In genomic region chr4:116174466-116175116, GRCm38 (mm10) we compare ENCODE assay signal across 9 mouse cellular contexts. TPM values are rescaled to one million over a fixed set of nuclear protein-coding genes. Genes with fewer than 3 reads are reported as not detected.
DNase-seq lines count a peak whose midpoint lies in the region; ATAC-seq lines count a peak whose summit lies in the region.
"Had no signal": no experiment of that assay in that cellular context is flagged by ENCODE, and none has a peak within 500 bp of the region (broad histone marks: within the 10 kb centered on the region; RNA-seq: fewer than 3 reads in every experiment).

No protein-coding gene starts in this region.

- no peaks in the 10 kb centered on the region for H3K36me3 ChIP-seq in midbrain, embryonic 11.5 days (ENCODE audit: control insufficient read depth, insufficient read depth, low read length)
- no peaks in the 10 kb centered on the region for H3K36me3 ChIP-seq in midbrain, embryonic 16.5 days (ENCODE audit: control insufficient read depth, insufficient read depth, low read length)
- H3K36me3 ChIP-seq: hindbrain, embryonic 15.5 days had no signal

- no peak overlapping the region for H3K9ac ChIP-seq in midbrain, embryonic 11.5 days (ENCODE audit: low read length)
- no peak overlapping the region for H3K9ac ChIP-seq in midbrain, embryonic 16.5 days (ENCODE audit: low read depth, low read length)
- H3K9ac ChIP-seq: hindbrain, embryonic 15.5 days had no signal

- H3K4me2 ChIP-seq in midbrain, embryonic 11.5 days = no peak overlapping the region
- no peak overlapping the region for H3K4me2 ChIP-seq in midbrain, embryonic 16.5 days (ENCODE audit: low read length)
- H3K4me2 ChIP-seq: hindbrain, embryonic 15.5 days had no signal

- peak; percentile 25; the same call in 1 of the 2 replicates for ATAC-seq in midbrain, embryonic 11.5 days (ENCODE audit: low FRiP score)
- no peak for ATAC-seq in midbrain, embryonic 16.5 days

- no peak overlapping the region for H3K4me3 ChIP-seq in midbrain, embryonic 11.5 days (ENCODE audit: low read depth, low read length)
- H3K4me3 ChIP-seq in midbrain, embryonic 16.5 days (ENCODE audit: low read depth, low read length) = no peak overlapping the region
- H3K4me3 ChIP-seq: hindbrain, embryonic 15.5 days had no signal

- WGBS in midbrain, embryonic 11.5 days = 50% methylated on average over 6 of the region's 6 CpGs
- 46% methylated on average over 6 of the region's 6 CpGs for WGBS in midbrain, embryonic 16.5 days

- no peaks in the 10 kb centered on the region for H3K9me3 ChIP-seq in midbrain, embryonic 11.5 days (ENCODE audit: control insufficient read depth, low read length)
- H3K9me3 ChIP-seq in midbrain, embryonic 16.5 days (replicated peaks; ENCODE audit: control insufficient read depth, low read length, poor library complexity, severe bottlenecking) = no peaks in the 10 kb centered on the region
- H3K9me3 ChIP-seq: hindbrain, embryonic 15.5 days had no signal

- no peak overlapping the region for H3K27ac ChIP-seq in midbrain, embryonic 11.5 days (ENCODE audit: low read depth, low read length)
- H3K27ac ChIP-seq in midbrain, embryonic 16.5 days (ENCODE audit: low read length) = no peak overlapping the region
- H3K27ac ChIP-seq: hindbrain, embryonic 15.5 days had no signal

- H3K4me1 ChIP-seq in midbrain, embryonic 11.5 days (ENCODE audit: control insufficient read depth, insufficient read depth, low read length) = peaks cover 10% of the 10 kb centered on the region
- peaks cover 11% of the 10 kb centered on the region for H3K4me1 ChIP-seq in midbrain, embryonic 16.5 days (ENCODE audit: control insufficient read depth, insufficient read depth, low read length)

- peak; percentile 58 for DNase-seq in adrenal gland, adult 2 months
- DNase-seq in adrenal gland, adult 18-20 months (ENCODE audit: low spot score in 2 of 2) = no peak
- no peak for DNase-seq in midbrain, embryonic 11.5 days (ENCODE audit: low spot score, missing footprints)
- peak; percentile 72 for DNase-seq in kidney, adult 9 months
- peak; percentile 51 for DNase-seq in retina, postnatal 7 days (ENCODE audit: low read depth, low spot score)
- no peak for DNase-seq in ovary, postnatal 36 days (ENCODE audit: low spot score)
- no peak for DNase-seq in right cerebral cortex, postnatal 4 days

- no peaks in the 10 kb centered on the region for H3K27me3 ChIP-seq in midbrain, embryonic 11.5 days (ENCODE audit: control insufficient read depth, insufficient read depth, low read length)
- no peaks in the 10 kb centered on the region for H3K27me3 ChIP-seq in midbrain, embryonic 16.5 days (ENCODE audit: control insufficient read depth, insufficient read depth, low read depth, low read length)
- H3K27me3 ChIP-seq: hindbrain, embryonic 15.5 days had no signal

RNA-seq across cellular contexts. Expression of gene Gm49337, which starts 1.4 kb away (rescaled TPM):
- under 1 TPM in 1 of 2 experiments, not detected in 1; 0.52 TPM for total RNA-seq in adrenal gland, adult 2 months (2021)
- not detected in 2 replicates for polyA plus RNA-seq in adrenal gland, adult 2 months (2012; rRNA removed)
- total RNA-seq in adrenal gland, adult 18-20 months (2021) = not detected
- polyA plus RNA-seq in midbrain, embryonic 11.5 days (2014; fragmentation: Nextera tagmentation; extraction: Ambion mirVana) = not detected in 2 replicates
- polyA plus RNA-seq in midbrain, embryonic 16.5 days (2015; fragmentation: Nextera tagmentation; extraction: Ambion mirVana) = not detected in 2 replicates
- polyA plus RNA-seq: hindbrain, embryonic 15.5 days had no signal

RNA-seq across cellular contexts. Expression of gene 1700042G07Rik, which starts 1.4 kb away (rescaled TPM):
- not detected for total RNA-seq in adrenal gland, adult 2 months (2021)
- polyA plus RNA-seq in adrenal gland, adult 2 months (2012; rRNA removed) = not detected in 2 replicates
- not detected for total RNA-seq in adrenal gland, adult 18-20 months (2021)
- polyA plus RNA-seq in midbrain, embryonic 11.5 days (2014; fragmentation: Nextera tagmentation; extraction: Ambion mirVana) = not detected in 2 replicates
- not detected in 2 replicates for polyA plus RNA-seq in midbrain, embryonic 16.5 days (2015; fragmentation: Nextera tagmentation; extraction: Ambion mirVana)
- polyA plus RNA-seq: hindbrain, embryonic 15.5 days had no signal

RNA-seq across cellular contexts. Expression of gene Tspan1, which starts 7.2 kb away (rescaled TPM):
- not detected for total RNA-seq in adrenal gland, adult 2 months (2021)
- polyA plus RNA-seq in adrenal gland, adult 2 months (2012; rRNA removed) = not detected in 2 replicates
- total RNA-seq in adrenal gland, adult 18-20 months (2021) = not detected
- polyA plus RNA-seq in midbrain, embryonic 11.5 days (2014; fragmentation: Nextera tagmentation; extraction: Ambion mirVana) = not detected in 2 replicates
- not detected in 2 replicates for polyA plus RNA-seq in midbrain, embryonic 16.5 days (2015; fragmentation: Nextera tagmentation; extraction: Ambion mirVana)

RNA-seq across cellular contexts. Expression of gene Lurap1, which starts 23.5 kb away (rescaled TPM):
- 10 to 100 TPM in 1 of 2 experiments, 1 to 10 TPM in 1; 5.2 to 16.2 TPM for total RNA-seq in adrenal gland, adult 2 months (2021)
- 1.8 and 2.5 TPM in 2 replicates for polyA plus RNA-seq in adrenal gland, adult 2 months (2012; rRNA removed)
- 10 to 100 TPM in 1 of 2 experiments, 1 to 10 TPM in 1; 9.8 to 12.3 TPM for total RNA-seq in adrenal gland, adult 18-20 months (2021)
- 1.5 and 1.8 TPM in 2 replicates for polyA plus RNA-seq in midbrain, embryonic 11.5 days (2014; fragmentation: Nextera tagmentation; extraction: Ambion mirVana)
- 2.1 and 3.1 TPM in 2 replicates for polyA plus RNA-seq in midbrain, embryonic 16.5 days (2015; fragmentation: Nextera tagmentation; extraction: Ambion mirVana)

RNA-seq across cellular contexts. Expression of gene Pik3r3, which starts 46.8 kb away (rescaled TPM):
- total RNA-seq in adrenal gland, adult 2 months (2021) = 10 to 100 TPM; 16.2 to 24.4 TPM
- polyA plus RNA-seq in adrenal gland, adult 2 months (2012; rRNA removed) = 14.6 and 21.6 TPM in 2 replicates
- total RNA-seq in adrenal gland, adult 18-20 months (2021) = 10 to 100 TPM; 16.1 to 18.3 TPM
- polyA plus RNA-seq in midbrain, embryonic 11.5 days (2014; fragmentation: Nextera tagmentation; extraction: Ambion mirVana) = 70.6 and 84.1 TPM in 2 replicates
- polyA plus RNA-seq in midbrain, embryonic 16.5 days (2015; fragmentation: Nextera tagmentation; extraction: Ambion mirVana) = 80.5 and 94.2 TPM in 2 replicates

Comparison
In these comparisons a context has a peak if more than half of its experiments do, and no peak if none do; other contexts are left out.
1. DNase-seq: peak in adrenal gland, adult 2 months (single experiment), kidney, adult 9 months (single experiment) and retina, postnatal 7 days (single experiment); none in adrenal gland, adult 18-20 months (0 of 2), midbrain, embryonic 11.5 days (single experiment), ovary, postnatal 36 days (single experiment) and right cerebral cortex, postnatal 4 days (single experiment).